ENCODE assay signal across 14 mouse cellular contexts in the genomic region with DNA sequence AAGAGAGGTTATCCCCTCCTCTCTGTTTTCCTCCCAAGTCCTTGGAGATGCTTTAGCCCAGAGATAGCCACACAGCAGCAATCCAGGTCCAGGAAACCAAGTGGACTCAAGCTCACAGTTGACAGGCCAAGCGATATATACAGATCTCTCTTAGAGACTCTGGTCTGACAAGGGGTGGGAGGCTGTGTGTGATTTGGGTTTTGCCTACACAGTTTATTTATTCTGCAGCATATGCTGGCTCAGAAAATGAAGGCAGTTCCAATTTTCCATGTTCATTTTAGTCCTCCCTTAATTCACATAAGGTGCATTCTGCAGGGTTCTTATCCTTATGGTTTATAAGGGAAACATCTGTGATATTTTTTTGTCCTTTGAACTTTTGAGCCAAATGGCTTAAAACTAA.
"Had no signal": no experiment of that assay in that cellular context is flagged by ENCODE, and none has a peak within 500 bp of the region (broad histone marks: within the 10 kb centered on the region; RNA-seq: fewer than 3 reads in every experiment).

No protein-coding gene starts in this region.

- DNase-seq: forebrain, postnatal 0 days; gastrocnemius, postnatal 14 days; gastrocnemius, postnatal 36 days; heart, adult 11 months; heart, adult 2 months; heart, postnatal 14 days; heart, postnatal 36 days; kidney, adult 11 months; kidney, adult 2 months; kidney, adult 9 months; kidney, postnatal 14 days; kidney, postnatal 36 days; layer of hippocampus, adult 9-11 months; layer of hippocampus, postnatal 36 days had no signal
